Mouse (Mus musculus) CH12.LX (cell line): ENCODE measurements around the gene Srsf9. TPM values are rescaled to one million over a fixed set of nuclear protein-coding genes. Genes with fewer than 3 reads are reported as not detected.

Experiments
- DNase-seq: peaks from one replicate; pipeline ENCODE4 v3.0.0-alpha.2; 2013; ENCODE audit errors: extremely low read depth
- H3K27ac ChIP-seq: 2 replicates; pipeline ENCODE4 v1.5.1; 2012; ENCODE audit warnings: low read depth, mild to moderate bottlenecking, control low read depth, moderate library complexity; ENCODE audit not compliant: insufficient read depth
- H3K27me3 ChIP-seq: replicated peaks from 2 replicates; pipeline ENCODE3; 2012; ENCODE audit warnings: inconsistent platforms
- H3K36me3 ChIP-seq, 2 experiments: replicated peaks in 1 of 2; 2 replicates each; pipeline versions ENCODE3 to v1.6.1; 2012; ENCODE audit warnings: inconsistent platforms in 1 of 2, low read length in 1 of 2, mild to moderate bottlenecking in 1 of 2, mixed read lengths in 1 of 2, moderate library complexity in 1 of 2; ENCODE audit not compliant: control insufficient read depth in 1 of 2, insufficient read depth in 1 of 2
- H3K4me1 ChIP-seq, 2 experiments: 2 replicates each; pipeline ENCODE4 v1.6.1; 2012; ENCODE audit warnings: inconsistent platforms in 1 of 2, moderate library complexity in 1 of 2; ENCODE audit not compliant: insufficient read depth in 2 of 2, control insufficient read depth in 1 of 2
- H3K4me2 ChIP-seq: 2 replicates; pipeline ENCODE4 v1.6.1; 2012; ENCODE audit warnings: low read depth, mild to moderate bottlenecking, control low read depth; ENCODE audit not compliant: poor library complexity, insufficient read depth, severe bottlenecking
- H3K4me3 ChIP-seq, 3 experiments: fragments of 150-350 bp in 1 of 3; sonication (generic) in 1 of 3; replicated peaks in 1 of 3; 2 replicates each; pipeline versions ENCODE3 to v1.5.1; 2011 to 2012; ENCODE audit warnings: low read depth in 2 of 3, low read length in 2 of 3, mild to moderate bottlenecking in 2 of 3, moderate library complexity in 2 of 3, control low read depth in 1 of 3, improper control_type of control experiment in 1 of 3, inconsistent platforms in 1 of 3, mixed read lengths in 1 of 3; ENCODE audit not compliant: poor library complexity in 1 of 3
- H3K79me2 ChIP-seq: replicated peaks from 2 replicates; pipeline ENCODE4 v1.6.1; 2012; ENCODE audit warnings: mild to moderate bottlenecking, moderate library complexity; ENCODE audit not compliant: control insufficient read depth, poor library complexity, insufficient read depth, severe bottlenecking; ENCODE audit errors: extremely low read depth
- H3K9ac ChIP-seq: 2 replicates; pipeline ENCODE4 v1.6.1; 2012; ENCODE audit warnings: low read depth, mild to moderate bottlenecking, control low read depth, moderate library complexity; ENCODE audit not compliant: insufficient read depth
- H3K9me3 ChIP-seq: replicated peaks from 2 replicates; pipeline ENCODE3; 2012; ENCODE audit warnings: low read length, inconsistent platforms, mixed read lengths
- CHD2 ChIP-seq: IDR thresholded peaks from 2 replicates; pipeline ENCODE4 v1.6.1; 2011; ENCODE audit warnings: low read length, improper control_type of control experiment
- EP300 ChIP-seq: IDR thresholded peaks from 2 replicates; pipeline ENCODE4 v1.6.1; 2011; ENCODE audit warnings: low read length, improper control_type of control experiment
- ETS1 ChIP-seq: conservative IDR thresholded peaks from 2 replicates; pipeline ENCODE4 v1.6.1; 2012; ENCODE audit warnings: low read depth, mild to moderate bottlenecking, inconsistent platforms, low read length, improper control_type of control experiment, moderate library complexity
- GABPA ChIP-seq: IDR thresholded peaks from 2 replicates; pipeline ENCODE4 v1.6.1; 2012; ENCODE audit warnings: low read depth, low read length, improper control_type of control experiment, inconsistent platforms; ENCODE audit not compliant: insufficient replicate concordance
- HCFC1 ChIP-seq: IDR thresholded peaks from 2 replicates; pipeline ENCODE4 v1.6.1; 2012; ENCODE audit warnings: low read depth, mild to moderate bottlenecking, inconsistent platforms, low read length, improper control_type of control experiment
- IRF4 ChIP-seq: IDR thresholded peaks from 2 replicates; pipeline ENCODE4 v1.6.1; 2014; ENCODE audit warnings: low read depth, mild to moderate bottlenecking, inconsistent platforms, low read length, improper control_type of control experiment
- MAX ChIP-seq: IDR thresholded peaks from 2 replicates; pipeline ENCODE4 v1.6.1; 2011; ENCODE audit warnings: low read length, improper control_type of control experiment
- MAZ ChIP-seq: IDR thresholded peaks from 2 replicates; pipeline ENCODE4 v1.6.1; 2012; ENCODE audit warnings: low read depth, mild to moderate bottlenecking, inconsistent platforms, low read length, improper control_type of control experiment, moderate library complexity
- MXI1 ChIP-seq: IDR thresholded peaks from 2 replicates; pipeline ENCODE4 v1.6.1; 2011; ENCODE audit warnings: mild to moderate bottlenecking, low read depth, low read length, improper control_type of control experiment
- POLR2A ChIP-seq: IDR thresholded peaks from 2 replicates; pipeline ENCODE4 v1.6.1; 2011; ENCODE audit warnings: low read depth, mild to moderate bottlenecking, improper control_type of control experiment, low read length
- RCOR1 ChIP-seq: conservative IDR thresholded peaks from 2 replicates; pipeline ENCODE4 v1.6.1; 2012; ENCODE audit warnings: low read depth, mild to moderate bottlenecking, inconsistent platforms, low read length, improper control_type of control experiment
- TBP ChIP-seq: conservative IDR thresholded peaks from 2 replicates; pipeline ENCODE4 v1.6.1; 2011; ENCODE audit warnings: low read depth, low read length, improper control_type of control experiment
- ZMIZ1 ChIP-seq: IDR thresholded peaks from 2 replicates; pipeline ENCODE4 v1.6.1; 2012; ENCODE audit warnings: low read depth, mild to moderate bottlenecking, inconsistent platforms, low read length, improper control_type of control experiment
- ZNF384 ChIP-seq: IDR thresholded peaks from 2 replicates; pipeline ENCODE4 v1.6.1; 2012; ENCODE audit warnings: low read depth, low read length, improper control_type of control experiment, inconsistent platforms
- dilution Hi-C: fragments of 300-500 bp; cut with MboI; formaldehyde crosslinking; loops from 2 replicates; pipeline ENCODE4 v1.14.3; 2020; ENCODE audit warnings: low sequenced_read_pairs; ENCODE audit not compliant: extremely low pct_unique_long_range_greater_than_20kb, extremely low pct_ligation_motif_present
- in situ Hi-C: fragments of 300-500 bp; cut with MboI; formaldehyde crosslinking; loops from 3 replicates; pipeline ENCODE4 v1.14.3; 2019; ENCODE audit warnings: low sequenced_read_pairs, low pct_ligation_motif_present, low pct_unique_long_range_greater_than_20kb, mixed read lengths
- polyA plus RNA-seq: library from polyadenylated mRNA; unstranded; fragments of >175 nt; gene quantifications from 2 replicates; pipeline ENCODE4 v1.2.1, GENCODE M21; 2012; ENCODE audit warnings: low read depth; ENCODE audit not compliant: insufficient read length
- total RNA-seq, 2 experiments: library from RNA; depleted of rRNA; stranded (reverse); fragments of 300-350 nt in 1 of 2; fragments of >200 nt in 1 of 2; gene quantifications; 2 replicates each; pipeline ENCODE4 v1.2.3; 2012 to 2014

Gene Srsf9
- total and polyA plus RNA-seq, 3 experiments: 73.4 to 130 (median 117) TPM

DNA sequence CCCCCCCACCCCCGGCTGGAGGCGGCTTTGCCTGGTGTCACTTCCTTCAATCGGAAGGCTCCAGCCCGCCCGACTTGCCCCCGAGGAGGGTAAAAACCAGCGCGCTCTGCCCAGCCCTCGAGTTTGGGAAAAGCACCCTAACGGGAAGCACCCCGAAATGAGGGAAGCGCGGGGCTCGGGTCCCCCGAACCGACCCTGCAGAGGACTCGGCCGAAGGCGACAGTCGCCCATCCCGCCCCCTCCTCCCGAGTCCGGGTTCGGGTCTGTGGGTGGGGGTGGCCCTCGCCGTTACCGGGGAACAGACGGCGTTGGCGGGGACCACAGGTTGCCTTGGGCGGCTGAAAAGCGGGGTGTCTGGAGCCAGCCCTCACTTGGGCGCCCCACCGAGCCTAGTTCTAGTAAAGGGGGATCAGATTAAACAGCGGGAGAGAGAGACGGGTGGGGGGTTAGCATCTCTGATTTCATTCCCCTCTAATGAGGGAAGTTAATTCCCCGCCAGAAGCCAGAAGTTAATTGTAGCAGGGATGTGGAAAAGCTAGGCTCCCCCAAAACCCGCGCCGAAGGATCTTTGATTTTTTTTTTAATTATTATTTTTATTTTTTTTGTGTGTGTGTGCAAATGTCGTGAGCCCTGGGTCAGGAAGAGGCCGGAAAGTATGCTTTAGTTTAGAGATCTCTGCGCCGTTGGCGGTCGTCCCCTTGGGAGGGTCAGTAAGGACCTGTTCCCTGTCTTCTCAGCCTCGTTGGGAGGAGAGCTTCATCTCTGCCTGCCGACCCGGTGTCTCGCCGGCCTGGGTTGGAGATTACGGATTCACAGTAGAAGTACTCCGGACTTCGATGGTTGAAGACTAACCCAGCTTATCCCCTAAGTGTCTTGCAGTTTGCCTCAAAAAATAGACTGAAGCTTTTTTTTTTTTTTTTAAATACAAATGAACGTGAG is 902 bp downstream of the Srsf9 start:
- Histone ChIP-seq H3K27me3 (no peaks in the 10 kb centered on the region), H3K9ac (peak overlapping the region; percentile 91), H3K4me3 (peak overlapping the region; percentile 73 to 100 (median 91)), H3K79me2 (peaks cover 53% of the 10 kb centered on the region), H3K27ac (peak overlapping the region; percentile 10; the same call in 1 of the 2 replicates), H3K36me3 (peaks cover 24 to 42% of the 10 kb centered on the region in 2 experiments), H3K4me1 (peaks cover 4 to 47% of the 10 kb centered on the region in 2 experiments; a peak in 3 of 4 replicates), H3K9me3 (no peaks in the 10 kb centered on the region), H3K4me2 (peak overlapping the region; percentile 84)
- in situ Hi-C loops: no loop called here
- dilution Hi-C loops: no loop called here
- DNase-seq: no peak
- TF ChIP-seq GABPA (no peak), MAX (no peak), ZMIZ1 (no peak)

GRCm38 (mm10) chr5:115330955-115331354 is 4.0 kb downstream of the Srsf9 start:
- dilution Hi-C loops: no loop called here
- no peak overlapping the region for H3K4me3 ChIP-seq
- peaks cover 51 to 72% of the 10 kb centered on the region in 2 experiments for H3K36me3 ChIP-seq
- peaks cover 63% of the 10 kb centered on the region for H3K79me2 ChIP-seq
- TF ChIP-seq EP300 (no peak), RCOR1 (no peak), TBP (no peak), MXI1 (no peak), ZNF384 (no peak)
- in situ Hi-C loops: no loop called here
- H3K9me3 ChIP-seq: no peaks in the 10 kb centered on the region
- H3K27me3 ChIP-seq: no peaks in the 10 kb centered on the region
- no peak overlapping the region for H3K4me2 ChIP-seq
- DNase-seq: no peak
- peaks cover 9 to 68% of the 10 kb centered on the region in 2 experiments for H3K4me1 ChIP-seq
- no peak overlapping the region for H3K27ac ChIP-seq
- no peak overlapping the region for H3K9ac ChIP-seq

DNA sequence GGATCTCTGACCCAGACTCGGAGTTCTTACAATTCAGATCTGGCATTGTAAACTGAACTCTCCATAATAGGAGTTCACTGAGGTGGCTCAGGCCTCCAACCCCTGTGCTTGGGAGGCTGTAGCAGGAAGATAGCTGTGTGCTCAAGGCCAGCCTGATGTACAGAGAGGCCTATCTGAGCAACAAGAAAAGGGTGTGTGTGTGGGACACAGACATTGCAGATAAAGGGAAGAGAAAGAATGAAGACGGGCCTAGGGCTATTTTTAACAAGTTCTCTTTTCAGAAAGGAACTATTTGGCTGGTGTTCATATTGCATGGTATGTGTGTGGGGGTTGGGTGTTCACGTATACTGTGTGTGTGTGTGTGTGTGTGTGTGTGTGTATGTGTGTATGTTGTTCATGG is 6.6 kb downstream of the Srsf9 start:
- dilution Hi-C loops (no loop called here), in situ Hi-C loops (no loop called here)
- Histone ChIP-seq H3K9ac (no peak overlapping the region), H3K79me2 (peaks cover 51% of the 10 kb centered on the region), H3K27me3 (no peaks in the 10 kb centered on the region), H3K27ac (peak overlapping the region; percentile 48; the same call in 1 of the 2 replicates), H3K4me1 (peaks cover 9 to 61% of the 10 kb centered on the region in 2 experiments), H3K9me3 (no peaks in the 10 kb centered on the region), H3K4me2 (no peak overlapping the region), H3K36me3 (peaks cover 58 to 91% of the 10 kb centered on the region in 2 experiments), H3K4me3 (no peak overlapping the region)
- DNase-seq: no peak
- TF ChIP-seq MAZ (no peak), IRF4 (no peak), TBP (no peak), CHD2 (0 out of 2 replicates have a peak, but pooled peaks have one; percentile 14), ETS1 (no peak), POLR2A (0 out of 2 replicates have a peak, but pooled peaks have one; percentile 30), HCFC1 (no peak)
